Comparison of ENCODE assay signal across 8 mouse cellular contexts in the genomic region with DNA sequence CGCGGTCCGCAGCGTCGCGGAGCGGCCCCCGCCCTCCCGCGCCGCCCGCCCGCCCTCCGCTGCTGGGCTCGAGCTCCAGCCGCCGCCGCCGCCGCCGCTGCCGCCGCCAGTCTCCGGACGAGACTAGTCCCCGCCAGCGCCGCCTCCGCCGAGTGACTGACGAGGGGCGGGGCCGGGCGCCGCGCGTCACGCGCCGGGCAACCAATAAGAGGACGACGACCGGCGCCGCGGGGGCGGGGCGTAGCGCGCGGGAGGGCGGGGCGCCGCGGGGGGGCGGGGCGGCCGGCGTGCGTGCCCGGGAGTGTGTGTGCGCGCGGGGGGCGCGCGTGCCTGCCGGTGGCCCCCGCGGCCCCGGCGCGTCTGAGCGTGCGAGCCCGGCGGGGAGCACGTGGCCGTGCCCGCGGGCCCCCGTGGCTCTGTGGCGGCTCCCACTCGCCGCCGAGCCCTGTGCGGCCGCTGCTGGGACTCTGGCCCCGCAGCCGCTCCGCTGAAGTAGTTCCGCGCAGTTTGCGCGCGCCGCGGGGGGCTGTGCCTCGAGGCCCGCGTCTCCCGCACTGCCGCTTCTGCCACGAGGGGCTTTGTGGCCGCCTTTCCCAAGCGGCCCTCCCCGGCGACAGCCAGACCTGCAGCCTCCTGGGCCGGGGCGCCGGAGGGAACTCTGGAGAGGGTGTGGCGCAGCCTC. TPM values are rescaled to one million over a fixed set of nuclear protein-coding genes. Genes with fewer than 3 reads are reported as not detected.
A peak's percentile ranks its signal among the peaks of the same experiment; 100 is the strongest.
DNase-seq lines count a peak whose midpoint lies in the region; ATAC-seq and TF ChIP-seq lines count a peak whose summit lies in the region.

Gene Rybp, minus strand, starts transcription at position 152 of the 682 bp plus-strand sequence.

- intact Hi-C loops in left cerebral cortex, adult 2 months (cut with DNase I): loop anchor here (1.0 to 10.0 kb wide), 9 partner anchors 81 to 593 kb away; partner anchors contain the start of gene Gpr27

- WGBS in hindbrain, postnatal 0 days: under 1% methylated on average over 31 of the region's 112 CpGs
- 0% methylated on average over 68 of the region's 112 CpGs for WGBS in macrophage (ENCODE audit: missing documents)

- TF ChIP-seq CTCF in cortical plate, adult 2 months (IDR thresholded peaks at IDR 0.05; ENCODE audit: extremely low read depth, insufficient read depth, low read length): no peak
- TF ChIP-seq CTCF in hindbrain, postnatal 0 days (IDR thresholded peaks at IDR 0.05; ENCODE audit: low read depth): no peak
- TF ChIP-seq CTCF in left cerebral cortex, adult 2 months (IDR thresholded peaks at IDR 0.05): no peak; the same call in 1 of the 2 replicates

- no peaks in the 10 kb centered on the region for H3K9me3 ChIP-seq in hindbrain, postnatal 0 days (ENCODE audit: low read length)

- H3K36me3 ChIP-seq in hindbrain, postnatal 0 days (ENCODE audit: insufficient read depth, low read length): no peaks in the 10 kb centered on the region
- no peaks in the 10 kb centered on the region for H3K36me3 ChIP-seq in macrophage (ENCODE audit: inconsistent target)

- peaks cover 3% of the 10 kb centered on the region; the same call in 1 of the 2 replicates for H3K4me1 ChIP-seq in cortical plate, adult 2 months (ENCODE audit: control insufficient read depth, insufficient read depth, low read length)
- peaks cover 4% of the 10 kb centered on the region for H3K4me1 ChIP-seq in hindbrain, postnatal 0 days (ENCODE audit: insufficient read depth, low read length)

- peak within 1 kb of the TSS; percentile 84 for H3K9ac ChIP-seq in hindbrain, postnatal 0 days (replicated peaks; ENCODE audit: low read length)

- peak; percentile 98 for ATAC-seq in hindbrain, postnatal 0 days

- TF ChIP-seq POLR2A in cortical plate, adult 2 months (IDR thresholded peaks at IDR 0.05; ENCODE audit: extremely low read depth, insufficient read depth, low read length): no peak

- peak within 1 kb of the TSS; percentile 95 for H3K4me2 ChIP-seq in hindbrain, postnatal 0 days (ENCODE audit: low read depth, low read length)

- H3K27me3 ChIP-seq in hindbrain, postnatal 0 days (ENCODE audit: insufficient read depth, low read length): no peaks in the 10 kb centered on the region; the same call in 1 of the 2 replicates

- peak within 1 kb of the TSS; percentile 93 for H3K27ac ChIP-seq in cortical plate, adult 2 months (ENCODE audit: insufficient read depth, low read length)
- H3K27ac ChIP-seq in hindbrain, postnatal 0 days: peak within 1 kb of the TSS; percentile 97
- peak within 1 kb of the TSS; percentile 89 for H3K27ac ChIP-seq in left cerebral cortex, adult 2 months
- 0 out of 2 replicates have a peak within 1 kb of the TSS, but pooled peaks have one; percentile 12 for H3K27ac ChIP-seq in macrophage

- H3K79me2 ChIP-seq in macrophage (ENCODE audit: inconsistent target): peaks cover 40% of the 10 kb centered on the region

- DNase-seq in adipocyte (ENCODE audit: low spot score): peak; percentile 92
- DNase-seq in gastrocnemius, adult 8-10 months (ENCODE audit: low spot score in 2 of 2): peak; percentile 92 to 95
- peak; percentile 97 for DNase-seq in hindbrain, postnatal 0 days (ENCODE audit: low spot score)
- DNase-seq in left cerebral cortex, adult 2 months (ENCODE audit: extremely low spot score in 1 of 2, low spot score in 2 of 2): peak; percentile 95 to 96
- peak; percentile 91 for DNase-seq in retina, postnatal 7 days (ENCODE audit: low read depth, low spot score)
- DNase-seq in urinary bladder, adult 18-20 months (ENCODE audit: low spot score in 2 of 2): peak; percentile 85 to 90

- H3K4me3 ChIP-seq in cortical plate, adult 2 months (ENCODE audit: insufficient read depth, low read length): peak within 1 kb of the TSS; percentile 81
- peak within 1 kb of the TSS; percentile 72 for H3K4me3 ChIP-seq in hindbrain, postnatal 0 days (ENCODE audit: low read length)
- peak within 1 kb of the TSS; percentile 78 for H3K4me3 ChIP-seq in left cerebral cortex, adult 2 months
- peak within 1 kb of the TSS; percentile 53 for H3K4me3 ChIP-seq in macrophage (ENCODE audit: inconsistent target)

RNA-seq across cellular contexts. Expression of gene Rybp, which starts in this region (rescaled TPM):
- 36.6 and 37.4 TPM in 2 replicates for polyA plus RNA-seq in cortical plate, adult 2 months (2012; rRNA removed)
- 1 to 10 TPM; 4.0 to 5.4 (median 4.9) TPM for total RNA-seq in gastrocnemius, adult 8-10 months (2022)
- total RNA-seq in hindbrain, postnatal 0 days (2014; rRNA removed): 18.7 and 24.5 TPM in 2 replicates
- 20.2 and 21.6 TPM in 2 replicates for polyA plus RNA-seq in hindbrain, postnatal 0 days (2015; fragmentation: Nextera tagmentation; extraction: Ambion mirVana)
- 10 to 100 TPM; 46.2 to 56.4 TPM for total RNA-seq in left cerebral cortex, adult 2 months (2021)
- 10 to 100 TPM in 23 of 26 experiments, 1 to 10 TPM in 3; 8.8 to 35.6 (median 15.8) TPM for total RNA-seq in macrophage (2018; cell fraction: chromatin; rRNA removed)
- 10 to 100 TPM; 17.2 to 37.2 (median 26.4) TPM for total RNA-seq in macrophage (2018; cell fraction: cytosol; rRNA removed)
- total RNA-seq in macrophage (2018; cell fraction: nucleus; rRNA removed): 10 to 100 TPM; 12.5 to 37.9 (median 23.8) TPM
- 18.4 to 21.9 TPM (median 19.8 TPM) in 3 replicates for polyA plus RNA-seq in macrophage (2018)

Comparison
In these comparisons a context has a peak if more than half of its experiments do, and no peak if none do; other contexts are left out.
1. Peak in every context shown above with its lines: DNase-seq, ATAC-seq, H3K4me3 ChIP-seq and H3K27ac ChIP-seq.
2. H3K27ac ChIP-seq: peak in every context shown above with its lines; median percentile 97 in hindbrain, postnatal 0 days; 93 in cortical plate, adult 2 months; 89 in left cerebral cortex, adult 2 months; 12 in macrophage.